Mouse (Mus musculus) left cerebral cortex, postnatal 14 days (tissue): Measurements from ENCODE around the gene Tnfrsf11a. TPM values are rescaled to one million over a fixed set of nuclear protein-coding genes. Genes with fewer than 3 reads are reported as not detected.
A peak's percentile ranks its signal among the peaks of the same experiment; 100 is the strongest.
"Not testable (repeated sequence)": the region's sequence is repeated elsewhere in the genome, so short reads cannot be mapped to it uniquely, and the experiment has no call there.

Experiments
- DNase-seq, 2 experiments: peaks; one replicate each; pipeline ENCODE4 v3.0.0; 2021 to 2022; ENCODE audit warnings: low spot score in 2 of 2, mixed read lengths in 1 of 2
- intact Hi-C: fragments of 180-260 bp; cut with DNase I; formaldehyde crosslinking; loops from one replicate; pipeline ENCODE4 v1.15.1; 2025
- total RNA-seq, 2 experiments: library from RNA; stranded (reverse); gene quantifications; 2 replicates each; pipeline ENCODE4 v1.2.3; 2021

Gene Tnfrsf11a
- total RNA-seq, 2 experiments from 2014 or later = 7.4 to 8.9 TPM

DNA sequence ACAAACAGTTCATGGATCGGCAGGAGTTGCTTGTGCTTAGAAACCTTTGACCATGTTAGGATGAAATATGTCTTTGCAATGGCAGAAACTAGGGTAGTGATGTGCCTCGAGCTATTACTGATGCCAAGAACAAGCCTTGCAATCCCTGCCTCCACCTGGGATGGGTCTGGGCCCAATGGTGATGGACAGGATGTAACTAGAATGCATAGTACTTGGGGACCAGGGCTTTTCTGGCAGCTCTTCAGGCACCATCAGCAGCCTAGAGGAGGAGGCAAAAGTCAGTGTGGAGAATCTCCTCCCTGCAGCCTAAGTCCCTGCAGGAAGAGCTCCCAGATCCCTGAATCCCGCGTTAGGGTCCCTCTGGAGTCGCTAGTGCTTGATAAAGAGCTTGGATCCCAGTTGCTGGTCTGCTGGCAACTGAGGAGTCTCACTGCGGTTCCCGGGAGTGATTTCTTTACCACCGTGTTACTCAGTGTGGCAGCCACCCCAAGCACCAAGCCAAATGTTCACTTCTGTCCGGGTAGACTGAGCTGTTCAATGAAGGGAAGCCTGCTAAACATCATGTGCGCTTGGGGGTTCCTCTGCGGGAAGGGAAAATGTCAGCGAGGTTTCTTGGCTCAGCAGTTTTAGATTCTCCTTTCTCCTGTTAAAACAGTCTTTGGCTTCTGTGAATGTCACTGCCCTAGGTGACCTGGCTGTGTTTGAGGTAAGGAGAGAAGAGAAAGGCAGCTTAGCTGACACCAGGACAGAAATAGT, 1.1 kb downstream of the Tnfrsf11a start:
- peak in 1 of 2 experiments; percentile 9 for DNase-seq
- intact Hi-C loops = loop anchor here (2.0 kb wide), 1 partner anchor 209 kb away; the partner anchor contains the start of gene Zcchc2

DNA sequence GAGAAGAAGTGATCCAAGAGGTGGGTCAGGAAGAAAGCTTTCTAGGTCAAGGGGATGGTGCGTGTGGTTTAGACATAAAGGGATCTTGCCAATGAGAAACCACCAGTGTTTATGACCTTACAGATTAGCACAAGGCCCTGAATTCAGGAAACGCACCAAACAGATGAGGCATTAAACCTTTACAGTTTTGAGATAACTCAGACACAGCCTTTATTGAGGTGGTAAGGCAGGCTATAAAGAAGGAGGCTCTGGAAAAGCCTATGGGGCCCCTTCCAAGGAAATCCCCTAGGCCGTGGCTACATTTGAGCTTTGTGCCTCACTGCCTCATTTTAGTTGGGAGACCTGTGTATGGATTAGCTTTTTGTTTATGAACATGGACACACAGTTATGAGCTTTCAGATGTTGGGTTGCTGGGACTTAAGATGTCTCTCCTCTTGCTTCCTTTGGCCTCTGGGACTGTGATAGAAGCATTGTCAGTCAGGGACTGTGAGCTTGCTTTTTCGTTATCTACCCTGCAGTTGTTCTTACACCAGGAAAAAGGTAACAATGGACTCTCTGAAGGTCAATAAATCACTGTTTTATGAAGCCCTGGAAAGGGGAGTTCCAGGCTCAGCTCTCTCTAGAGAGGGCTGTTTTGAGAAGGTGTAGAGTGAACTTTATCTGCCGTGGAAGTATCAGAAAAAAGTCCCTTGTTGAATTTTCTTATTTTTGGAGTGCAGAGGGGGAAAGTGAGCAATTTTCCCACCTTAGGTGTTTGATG, 3.9 kb downstream of the Tnfrsf11a start:
- intact Hi-C loops = no loop called here
- no peak for DNase-seq

DNA sequence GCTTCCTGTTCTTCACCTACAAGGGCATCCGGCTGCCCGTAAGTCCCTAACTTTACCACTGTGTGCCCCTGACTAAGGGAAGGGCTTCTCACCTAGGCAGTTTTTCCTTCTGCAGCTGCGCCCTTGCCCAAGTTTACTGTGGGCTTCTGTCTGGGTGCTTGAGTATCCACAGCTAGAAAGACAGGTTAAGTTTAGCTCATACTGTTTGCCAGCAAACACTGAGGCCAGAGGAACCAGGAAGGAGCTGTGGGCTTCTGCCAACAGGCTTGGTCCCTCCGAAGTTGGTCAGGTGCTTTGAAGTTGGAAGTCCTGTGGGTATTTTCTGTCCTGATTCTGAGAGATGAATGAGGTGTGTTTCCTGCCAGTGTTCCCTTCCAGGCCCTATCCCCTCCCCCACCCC, 4.6 kb downstream of the Tnfrsf11a start:
- intact Hi-C loops = no loop called here
- DNase-seq = no peak

DNA sequence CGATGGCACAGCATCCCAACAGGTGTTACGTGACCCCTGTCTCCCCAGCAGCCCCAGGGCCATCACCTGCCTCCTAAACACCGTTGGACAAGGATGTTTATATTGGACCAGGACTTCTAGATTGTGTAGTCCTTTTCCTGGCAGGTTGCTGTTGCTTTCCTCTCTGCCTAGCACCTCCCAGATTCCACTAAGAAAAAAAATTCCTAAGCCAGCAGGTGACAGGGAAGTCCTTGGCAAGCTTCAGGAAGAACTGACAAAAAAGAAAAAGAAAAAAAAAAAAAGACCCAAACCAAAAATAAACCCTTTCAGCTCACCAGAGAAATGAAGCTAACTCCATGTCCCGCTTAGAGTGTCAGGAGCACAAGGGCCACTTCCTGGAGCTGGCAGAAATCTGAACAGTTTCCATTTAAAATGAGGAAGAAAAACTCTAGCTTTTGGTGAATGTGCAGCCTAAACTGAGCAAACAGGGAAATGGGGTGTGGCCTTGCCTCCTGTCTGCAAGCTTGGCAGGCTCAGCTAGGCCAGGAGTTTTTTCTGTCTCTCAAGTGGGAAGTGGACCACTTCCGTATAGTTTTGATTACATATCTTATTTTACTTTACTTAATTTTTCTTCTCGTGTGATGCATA, 6.3 kb downstream of the Tnfrsf11a start:
- DNase-seq = peak in 1 of 2 experiments; percentile 26
- intact Hi-C loops = no loop called here

DNA sequence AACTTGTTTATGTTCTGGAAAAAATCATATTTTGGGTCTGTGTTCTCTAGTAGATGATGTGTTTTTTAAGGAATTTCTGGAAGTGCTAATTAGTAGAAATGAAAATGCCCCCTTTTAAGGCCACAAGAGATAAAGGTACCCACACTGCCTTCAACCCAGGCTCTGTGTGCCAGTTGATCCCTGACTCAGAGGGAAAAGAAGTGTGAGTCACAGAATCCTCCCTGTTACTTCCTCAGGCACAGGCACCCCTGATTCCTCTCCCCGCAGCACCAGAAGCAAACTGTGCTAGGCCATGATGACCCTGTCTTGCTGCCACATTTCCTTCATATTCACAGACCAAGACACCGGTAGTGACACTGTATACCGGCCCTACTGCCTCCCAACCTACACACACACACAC, 9.6 kb downstream of the Tnfrsf11a start:
- intact Hi-C loops = no loop called here
- no peak for DNase-seq

DNA sequence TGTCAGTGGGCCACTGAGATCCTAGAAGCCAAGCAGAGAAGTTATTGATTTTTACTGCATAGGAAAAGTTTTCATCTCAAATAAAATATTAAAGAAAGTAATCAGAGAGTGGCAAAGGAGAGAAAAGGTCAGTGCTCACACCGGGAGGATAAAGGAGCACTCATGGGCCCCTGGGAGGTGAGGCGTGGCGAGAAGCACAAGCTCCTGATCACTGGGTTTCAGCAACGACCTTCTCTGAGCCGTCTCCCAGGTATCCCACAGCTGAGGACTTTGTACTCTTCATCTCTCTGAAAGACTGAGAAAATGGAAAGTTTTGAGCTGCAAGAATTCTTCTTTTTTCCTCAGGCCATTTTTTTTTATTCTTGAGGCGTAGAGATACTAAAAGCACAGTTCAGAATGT, 14.2 kb downstream of the Tnfrsf11a start:
- DNase-seq = no peak
- intact Hi-C loops = no loop called here

DNA sequence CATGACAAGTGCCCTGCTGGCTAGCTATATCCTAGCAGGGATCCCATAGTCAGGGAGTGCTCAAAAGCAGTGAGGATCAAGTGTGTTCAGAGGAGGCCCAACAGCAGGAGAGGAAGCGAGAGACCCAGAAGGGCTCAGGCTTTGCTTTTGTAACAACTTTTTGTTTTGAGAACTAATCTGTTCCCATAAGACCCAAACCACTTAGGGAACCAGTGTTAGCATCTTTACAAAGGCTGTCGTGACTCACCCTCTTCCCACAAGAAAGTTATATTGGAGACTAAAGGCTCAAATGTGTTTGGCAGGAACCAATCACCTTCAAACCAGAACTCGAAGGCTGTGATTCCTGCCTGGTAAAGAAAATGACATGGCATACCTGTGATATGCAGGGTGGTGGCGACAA, 15.2 kb downstream of the Tnfrsf11a start:
- intact Hi-C loops = no loop called here
- DNase-seq = no peak

DNA sequence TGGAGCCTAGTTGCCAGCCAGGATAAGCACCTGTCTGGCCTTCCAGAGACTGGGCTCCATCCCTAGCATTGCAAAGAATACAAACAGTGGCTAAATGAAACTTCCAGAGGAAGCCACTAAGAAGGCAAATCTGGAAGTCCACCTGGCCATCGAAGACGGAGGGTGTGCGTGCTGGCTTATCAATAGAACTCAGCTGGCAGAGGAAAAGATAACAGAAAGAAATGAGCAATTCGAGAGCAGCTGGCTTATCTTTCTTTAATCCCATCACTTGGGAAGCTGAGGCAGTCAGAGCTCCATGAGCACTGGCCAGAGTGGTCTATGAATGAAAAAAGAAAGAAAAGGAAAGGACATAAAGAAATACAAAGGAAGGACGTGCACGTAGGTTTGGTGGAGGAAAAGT, 20.1 kb downstream of the Tnfrsf11a start:
- DNase-seq = no peak
- intact Hi-C loops = no loop called here

DNA sequence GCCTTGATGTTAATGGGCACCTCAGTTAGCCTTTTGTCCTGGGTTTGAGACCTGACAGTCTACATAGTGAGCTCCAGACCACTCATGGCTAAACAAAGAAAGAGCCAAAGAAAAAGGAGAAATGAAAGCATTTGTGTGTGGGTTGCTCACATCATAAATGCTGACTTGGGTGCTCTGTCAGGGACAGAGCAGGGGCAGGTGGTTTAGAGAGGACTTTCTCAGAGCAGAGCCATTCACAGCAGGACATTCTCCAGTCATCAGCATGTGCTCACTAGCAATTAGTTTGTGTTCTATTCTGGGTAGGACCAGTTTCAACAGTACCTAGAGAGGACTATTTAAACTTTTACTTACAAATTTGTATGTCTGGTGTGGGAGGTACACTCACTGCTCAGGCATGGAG, 20.7 kb downstream of the Tnfrsf11a start:
- DNase-seq = no peak
- intact Hi-C loops = no loop called here

DNA sequence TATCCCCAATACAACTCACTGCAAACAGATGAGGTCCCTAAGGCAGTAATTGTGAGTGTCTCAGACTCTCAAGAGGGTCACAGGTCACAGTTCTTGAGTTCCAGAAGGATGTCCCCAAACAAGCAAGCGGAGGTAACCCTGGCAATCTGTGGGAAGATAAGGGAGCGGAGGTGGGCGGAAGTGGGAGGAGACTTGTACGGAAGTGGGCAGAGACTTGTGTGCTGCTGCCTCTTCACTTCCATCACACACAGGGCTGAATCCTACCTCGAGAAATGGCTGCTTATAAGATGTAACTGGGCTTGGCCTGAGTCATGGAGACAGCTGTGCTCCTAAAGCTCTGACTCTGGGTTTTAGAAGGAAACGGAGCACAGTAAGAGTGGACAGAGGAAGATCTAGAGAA, 22.4 kb downstream of the Tnfrsf11a start:
- intact Hi-C loops = no loop called here
- DNase-seq = no peak

DNA sequence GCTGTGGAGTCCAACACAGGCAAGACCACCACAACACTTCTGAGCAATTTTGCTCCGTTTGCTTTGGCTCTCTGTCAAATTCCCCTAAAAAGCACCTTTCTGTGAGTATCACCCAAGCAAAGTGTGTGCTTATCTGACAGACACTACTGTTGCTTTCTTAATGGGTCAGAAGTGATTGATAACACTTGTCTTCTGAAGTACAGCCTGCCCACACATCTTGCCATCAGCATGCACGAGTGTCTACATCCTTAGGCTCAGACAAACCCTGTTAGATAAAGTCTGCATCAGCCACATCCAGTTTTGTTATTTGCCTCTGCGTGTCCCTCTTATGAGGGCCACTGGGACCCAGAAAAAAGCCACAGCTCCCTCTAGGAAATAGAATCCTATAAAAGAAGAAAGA, 23.8 kb downstream of the Tnfrsf11a start:
- DNase-seq = no peak
- intact Hi-C loops = no loop called here

DNA sequence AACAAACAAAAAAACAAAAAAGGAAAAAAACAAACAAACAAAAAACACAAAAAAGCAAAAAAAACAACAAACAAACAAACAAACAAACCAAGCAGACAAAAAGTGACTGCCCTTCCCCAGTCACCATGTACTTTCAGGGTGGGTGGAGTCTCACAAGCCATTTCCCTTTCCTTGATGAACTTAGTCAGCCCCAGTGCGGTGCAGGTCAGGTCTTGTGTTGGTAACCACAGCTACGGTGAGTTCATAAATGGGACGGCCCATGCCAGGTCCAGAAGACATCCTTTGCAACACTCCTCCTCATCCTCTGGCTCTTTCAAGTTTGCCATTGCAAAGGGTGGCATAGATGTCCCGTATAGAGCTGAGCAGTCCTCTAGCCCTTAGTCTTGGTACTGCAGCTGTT, 25.0 kb downstream of the Tnfrsf11a start:
- DNase-seq = no peak
- intact Hi-C loops = no loop called here

DNA sequence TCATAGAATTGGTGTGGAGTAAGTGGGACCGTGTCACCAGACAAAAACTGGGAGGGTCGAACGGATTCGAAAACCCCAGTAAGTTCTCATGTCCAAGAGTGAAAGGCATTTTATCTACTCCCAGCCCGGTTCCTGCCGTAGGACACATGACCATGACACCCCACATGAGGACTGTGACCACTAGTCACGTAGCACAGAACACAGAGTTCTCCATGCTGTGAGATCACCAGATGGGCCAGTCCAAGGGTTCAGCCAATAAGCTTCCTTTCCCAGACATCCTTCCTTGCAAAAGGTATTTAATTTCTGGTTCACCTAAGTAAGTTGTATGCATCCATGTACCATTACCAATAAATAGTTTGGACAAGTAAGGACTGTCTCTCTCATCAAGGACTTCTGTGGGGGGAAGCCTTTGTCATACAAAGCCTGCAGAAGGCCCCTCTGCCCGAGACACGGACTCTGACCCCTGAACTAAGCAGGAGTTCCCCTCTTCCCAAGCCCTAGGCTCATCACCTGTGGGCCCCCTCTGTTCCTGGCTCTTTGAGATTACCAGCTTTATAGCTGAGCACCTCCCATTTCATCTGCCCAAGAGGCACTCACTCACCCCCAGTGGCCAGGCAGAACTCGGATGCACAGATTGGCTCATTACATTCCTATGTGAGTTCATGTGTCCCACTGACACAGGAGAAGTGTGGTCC, 26.7 kb downstream of the Tnfrsf11a start:
- intact Hi-C loops = no loop called here
- no peak for DNase-seq

DNA sequence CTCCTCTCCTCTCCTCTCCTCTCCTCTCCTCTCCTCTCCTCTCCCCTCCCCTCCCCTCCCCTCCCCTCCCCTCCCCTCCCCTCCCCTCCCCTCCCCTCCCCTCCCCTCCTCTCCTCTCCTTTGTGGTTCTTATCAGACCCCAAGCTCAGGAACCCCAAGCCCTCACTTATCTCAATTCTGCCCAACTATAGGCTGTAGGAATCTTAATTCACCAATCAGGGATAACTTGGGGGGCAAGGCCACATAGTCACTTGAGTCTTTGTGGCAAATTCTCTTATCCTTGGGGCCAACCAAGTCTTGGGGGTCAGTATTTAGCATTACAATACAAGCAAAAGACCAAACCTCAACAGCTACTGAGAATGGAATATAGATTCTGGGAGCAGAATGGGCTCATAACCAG, 31.5 kb downstream of the Tnfrsf11a start:
- DNase-seq, intact Hi-C loops: not testable (repeated sequence)

DNA sequence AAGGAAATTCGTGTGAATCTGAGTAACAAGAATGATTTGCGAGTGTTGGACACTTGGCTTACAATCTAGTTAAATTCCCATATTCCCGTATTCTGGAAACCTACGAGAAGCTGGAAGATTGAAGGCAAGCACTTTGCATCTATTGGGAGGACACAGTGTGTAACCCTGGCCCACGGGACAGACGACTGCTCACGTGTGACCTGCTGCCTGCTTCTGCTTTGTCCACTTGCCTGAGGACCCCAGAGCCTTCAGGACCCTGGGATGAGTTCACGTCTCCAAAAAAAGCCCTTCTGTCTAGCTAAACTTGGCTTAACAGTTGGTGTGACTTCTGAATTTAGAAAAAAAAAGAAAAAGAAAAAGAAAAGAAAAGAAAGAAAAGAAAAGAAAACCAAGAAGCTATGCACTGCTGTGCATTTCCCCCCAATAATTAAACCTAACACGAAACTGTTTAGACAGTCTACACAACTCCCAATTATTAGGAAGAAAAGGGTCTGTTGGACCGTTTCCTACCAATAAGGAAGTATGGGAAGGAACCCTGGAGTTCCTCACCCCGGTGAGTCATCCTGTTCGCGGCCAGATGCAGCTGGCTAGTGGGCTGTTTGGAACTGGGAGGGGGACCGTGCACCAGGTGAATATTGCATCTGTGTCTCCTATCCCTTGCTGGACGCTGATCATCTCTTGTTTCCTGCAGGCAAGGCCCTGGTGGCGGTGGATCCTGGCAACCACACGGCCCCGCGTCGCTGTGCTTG, 32.6 kb downstream of the Tnfrsf11a start:
- no peak for DNase-seq
- intact Hi-C loops = no loop called here

DNA sequence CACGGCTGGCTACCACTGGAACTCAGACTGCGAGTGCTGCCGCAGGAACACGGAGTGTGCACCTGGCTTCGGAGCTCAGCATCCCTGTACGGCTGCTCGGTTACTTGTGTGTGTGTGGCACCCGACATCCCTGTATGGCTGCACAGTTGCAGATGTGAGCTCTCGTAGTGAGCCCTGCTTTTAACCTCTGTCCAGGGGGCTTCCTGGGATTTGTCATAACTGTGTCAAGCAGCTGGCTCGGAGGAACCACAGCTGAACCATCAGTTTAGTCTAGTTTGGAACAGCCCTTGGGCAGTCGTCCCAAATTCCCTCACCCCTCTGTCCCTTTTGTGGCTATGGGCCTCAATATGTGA, 33.2 kb downstream of the Tnfrsf11a start:
- intact Hi-C loops = no loop called here
- no peak for DNase-seq

DNA sequence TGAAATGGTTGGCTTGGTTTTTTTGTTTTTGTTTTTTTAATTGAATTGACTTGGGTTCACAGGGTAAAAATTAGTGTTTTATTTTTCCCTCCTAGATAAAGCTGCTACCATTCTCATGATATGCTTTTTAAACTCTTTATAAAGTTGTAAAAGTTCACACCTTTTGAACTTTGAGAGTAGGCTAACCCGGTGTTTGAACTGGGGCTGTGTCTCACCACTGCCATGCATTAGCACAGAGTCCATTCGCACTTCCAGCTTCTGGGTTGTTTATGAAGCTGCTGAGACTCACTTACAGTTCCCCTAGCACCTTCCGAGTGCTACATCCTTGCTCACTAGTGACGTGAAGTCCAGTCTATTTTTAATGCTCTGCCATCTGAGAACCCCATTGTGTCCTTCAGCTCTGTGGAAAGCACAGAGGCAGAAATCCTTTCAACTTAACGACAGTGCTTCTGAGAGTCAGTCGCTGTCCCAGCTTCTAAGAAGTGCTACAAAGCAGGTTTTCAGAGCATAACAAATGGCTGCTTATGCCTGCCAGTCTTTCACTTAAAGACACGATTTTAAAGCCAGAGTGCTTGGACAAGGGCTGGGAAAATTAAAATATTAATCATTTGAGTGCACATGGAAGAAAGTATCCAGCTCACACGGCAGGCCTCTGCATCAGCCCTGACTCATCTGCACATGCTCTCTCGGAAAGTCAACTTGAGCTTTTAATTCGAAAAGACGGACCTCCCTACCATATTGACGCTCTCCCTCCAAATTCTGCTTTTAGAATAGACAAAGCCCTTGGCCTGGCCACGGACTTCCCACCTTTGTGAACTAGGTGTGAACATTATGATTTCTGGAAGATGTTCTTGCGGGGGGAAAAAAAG, 34.1 kb downstream of the Tnfrsf11a start:
- intact Hi-C loops = no loop called here
- DNase-seq = no peak

DNA sequence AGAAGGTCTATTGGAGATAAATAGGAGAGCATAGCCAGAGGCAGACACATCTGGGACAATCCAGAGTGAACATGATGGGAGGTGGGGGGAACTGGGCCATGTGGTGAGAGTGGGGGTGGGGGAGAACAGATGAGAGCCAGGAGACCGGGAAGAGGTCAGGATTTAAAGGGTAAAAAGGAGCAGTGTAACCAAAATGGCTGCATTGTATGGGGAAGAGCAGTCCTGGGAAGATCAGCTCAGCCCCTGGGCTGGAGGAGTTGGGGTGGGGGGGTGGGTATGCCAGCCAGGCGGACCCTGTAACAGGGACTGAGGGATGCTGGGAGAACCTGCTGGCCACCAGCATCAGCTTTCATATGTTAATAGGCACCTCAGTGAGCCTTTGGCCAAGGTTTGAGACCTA, 34.8 kb downstream of the Tnfrsf11a start:
- intact Hi-C loops = no loop called here
- no peak for DNase-seq

DNA sequence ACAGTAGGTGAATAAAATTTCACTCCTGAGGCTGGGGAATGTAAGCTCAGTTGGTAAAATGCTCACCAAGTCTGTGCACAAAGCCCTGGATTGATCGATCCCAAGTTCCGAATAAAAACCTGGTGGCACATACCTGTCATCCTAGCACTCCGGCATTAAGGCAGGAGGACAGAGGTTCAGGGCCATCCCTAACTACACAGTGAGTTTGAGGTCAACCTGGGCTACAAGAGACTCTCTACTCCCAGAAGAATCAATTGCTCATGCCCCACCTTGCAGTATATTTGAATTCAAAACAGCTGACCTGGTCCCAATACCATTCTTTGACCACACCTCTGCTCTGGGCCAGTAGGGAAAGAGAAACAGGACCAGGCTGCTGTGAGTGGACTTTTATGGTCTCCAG, 35.2 kb downstream of the Tnfrsf11a start:
- intact Hi-C loops = no loop called here

More for the DNA sequence above, 35.2 kb downstream of the Tnfrsf11a start:
- no peak for DNase-seq
